Mouse (Mus musculus): ENCODE results near the gene Hist1h2af. TPM values are rescaled to one million over a fixed set of nuclear protein-coding genes. Genes with fewer than 3 reads are reported as not detected.

Gene Hist1h2af
- total RNA-seq, 2 experiments from 2014 or later = 7.7 to 11.5 TPM

GRCm38 (mm10) chr13:23510127-23510526 is 23.6 kb upstream of the Hist1h2af start:
- DNase-seq = no peak
- intact Hi-C loops (cut with DNase I) = no loop called here

GRCm38 (mm10) chr13:23513517-23513916 is 20.2 kb upstream of the Hist1h2af start:
- intact Hi-C loops (cut with DNase I) = no loop called here
- no peak for DNase-seq

DNA sequence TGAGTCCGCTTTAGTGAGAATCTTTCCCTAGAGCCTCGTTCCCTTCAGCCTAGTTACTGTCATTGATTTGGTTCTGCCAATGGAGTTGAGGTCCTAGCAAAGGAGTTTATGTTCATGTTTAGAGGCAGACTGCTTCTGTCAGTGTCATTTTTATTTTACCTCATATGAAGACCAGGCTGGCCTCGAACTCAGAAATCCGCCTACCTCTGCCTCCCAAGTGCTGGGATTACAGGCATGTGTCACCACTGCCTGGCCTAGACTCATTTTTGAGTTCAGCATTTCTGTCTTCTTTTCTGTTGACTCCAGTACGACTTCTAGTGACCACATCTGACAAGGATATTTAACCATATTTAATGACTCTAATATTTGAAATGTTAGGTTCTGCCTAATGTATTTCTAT is 18.4 kb upstream of the Hist1h2af start:
- intact Hi-C loops (cut with DNase I) = loop anchor here (5.0 kb wide), 1 partner anchor 1488 kb away; no protein-coding TSS in a partner anchor
- DNase-seq = no peak

- intact Hi-C loops (cut with DNase I) = loop anchor here (5.0 kb wide), 1 partner anchor 1489 kb away; no protein-coding TSS in a partner anchor
- DNase-seq = no peak
Measured at GRCm38 (mm10) chr13:23515826-23516620, 17.7 kb upstream of the Hist1h2af start.

- intact Hi-C loops (cut with DNase I) = loop anchor here (5.0 kb wide), 1 partner anchor 1490 kb away; no protein-coding TSS in a partner anchor
- DNase-seq = peak; percentile 53 to 79
Measured at GRCm38 (mm10) chr13:23516822-23517602, 16.7 kb upstream of the Hist1h2af start.

DNA sequence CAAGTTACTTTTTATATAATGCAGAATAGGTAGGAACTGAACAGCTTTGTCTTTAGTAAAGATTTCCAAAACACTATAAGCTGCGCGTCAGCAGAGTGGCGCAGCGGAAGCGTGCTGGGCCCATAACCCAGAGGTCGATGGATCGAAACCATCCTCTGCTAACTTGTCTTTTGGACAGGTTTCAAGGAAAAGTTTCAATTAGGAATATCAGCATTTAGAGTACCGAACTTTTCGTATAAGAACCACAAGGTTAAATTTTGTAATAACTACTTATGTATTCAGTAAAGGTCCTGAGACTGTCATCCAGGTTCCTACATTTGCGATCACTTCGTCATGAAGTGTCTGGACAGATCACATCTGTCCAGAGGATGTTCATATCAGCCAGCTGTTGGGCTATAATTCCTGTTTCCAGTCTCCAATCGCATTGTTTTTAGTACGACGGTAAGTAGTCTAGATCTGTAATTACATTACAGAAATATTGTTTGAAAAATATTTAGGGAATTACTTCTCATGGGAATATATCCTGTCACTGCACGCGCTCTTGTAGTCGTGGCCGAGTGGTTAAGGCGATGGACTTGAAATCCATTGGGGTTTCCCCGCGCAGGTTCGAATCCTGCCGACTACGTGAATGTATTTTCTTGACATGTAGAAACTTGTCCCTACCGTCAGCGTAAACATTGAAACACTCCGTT is 16.0 kb upstream of the Hist1h2af start:
- DNase-seq = peak; percentile 68 to 87
- intact Hi-C loops (cut with DNase I) = loop anchor here (5.0 kb wide), 1 partner anchor 1490 kb away; no protein-coding TSS in a partner anchor

- intact Hi-C loops (cut with DNase I) = loop anchor here (5.0 kb wide), 1 partner anchor 1491 kb away; no protein-coding TSS in a partner anchor
- no peak for DNase-seq
Measured at GRCm38 (mm10) chr13:23518295-23518603, 15.5 kb upstream of the Hist1h2af start.

GRCm38 (mm10) chr13:23518885-23519284 is 14.8 kb upstream of the Hist1h2af start:
- intact Hi-C loops (cut with DNase I) = loop anchor here (1.0 to 5.0 kb wide), 2 partner anchors 87 to 1492 kb away; no protein-coding TSS in a partner anchor

DNA sequence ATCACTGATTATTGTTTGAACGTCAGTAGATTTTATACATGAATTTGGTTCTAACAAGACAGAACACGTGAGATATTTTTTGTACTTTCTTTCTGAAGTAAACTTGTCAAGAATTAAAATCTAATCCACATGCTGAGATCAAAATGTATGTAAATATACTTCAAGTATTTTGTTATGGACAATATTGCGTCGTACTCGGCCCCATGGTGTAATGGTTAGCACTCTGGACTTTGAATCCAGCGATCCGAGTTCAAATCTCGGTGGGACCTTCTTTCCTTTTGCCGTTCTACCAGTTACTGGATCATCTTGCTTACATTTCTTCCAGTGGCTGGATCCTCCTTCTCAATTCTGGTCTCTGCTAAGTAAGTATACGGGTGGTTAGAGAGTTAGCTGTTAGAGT is 14.3 kb upstream of the Hist1h2af start:
- peak; percentile 44 to 61 for DNase-seq
- intact Hi-C loops (cut with DNase I) = loop anchor here (1.0 to 5.0 kb wide), 2 partner anchors 87 to 1492 kb away; no protein-coding TSS in a partner anchor

More at GRCm38 (mm10) chr13:23518885-23519284, 14.8 kb upstream of the Hist1h2af start:
- DNase-seq = peak; percentile 46 to 59

DNA sequence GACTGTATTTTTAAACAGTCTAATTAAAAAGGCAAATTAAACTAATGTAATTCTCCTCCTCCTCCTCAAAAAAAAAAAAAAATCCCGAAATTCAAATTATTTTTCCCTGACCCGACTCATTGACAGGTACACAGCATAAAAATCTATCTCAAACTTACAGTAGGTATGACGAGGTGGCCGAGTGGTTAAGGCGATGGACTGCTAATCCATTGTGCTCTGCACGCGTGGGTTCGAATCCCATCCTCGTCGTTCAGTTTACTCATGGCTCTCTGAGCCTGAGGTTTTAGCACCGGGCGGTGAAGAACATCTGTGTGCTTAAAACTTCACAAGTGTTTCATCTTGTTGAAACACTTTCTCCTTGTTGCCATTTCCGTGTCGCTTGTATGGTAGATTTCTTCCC is 12.0 kb upstream of the Hist1h2af start:
- DNase-seq = peak; percentile 56 to 60
- intact Hi-C loops (cut with DNase I) = no loop called here

DNA sequence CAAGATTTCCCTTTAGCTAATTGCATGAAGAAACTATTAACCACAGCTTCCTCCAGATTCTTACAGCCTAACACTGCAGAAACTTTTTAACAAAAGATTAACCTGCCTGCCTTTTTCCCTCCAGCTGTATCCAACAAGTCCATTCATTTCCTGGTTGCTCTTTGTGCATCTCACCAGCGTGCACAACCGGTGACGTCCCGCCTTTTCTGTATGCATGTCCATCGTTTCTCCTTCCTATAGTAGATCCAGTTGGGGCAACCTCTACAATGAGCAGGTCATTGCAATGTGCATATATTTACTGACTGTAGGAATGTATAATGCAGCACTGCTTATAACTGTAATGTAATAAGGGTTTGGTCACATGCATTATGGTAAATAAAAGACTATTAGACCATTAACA is 9.7 kb upstream of the Hist1h2af start:
- no peak for DNase-seq
- intact Hi-C loops (cut with DNase I) = no loop called here

DNA sequence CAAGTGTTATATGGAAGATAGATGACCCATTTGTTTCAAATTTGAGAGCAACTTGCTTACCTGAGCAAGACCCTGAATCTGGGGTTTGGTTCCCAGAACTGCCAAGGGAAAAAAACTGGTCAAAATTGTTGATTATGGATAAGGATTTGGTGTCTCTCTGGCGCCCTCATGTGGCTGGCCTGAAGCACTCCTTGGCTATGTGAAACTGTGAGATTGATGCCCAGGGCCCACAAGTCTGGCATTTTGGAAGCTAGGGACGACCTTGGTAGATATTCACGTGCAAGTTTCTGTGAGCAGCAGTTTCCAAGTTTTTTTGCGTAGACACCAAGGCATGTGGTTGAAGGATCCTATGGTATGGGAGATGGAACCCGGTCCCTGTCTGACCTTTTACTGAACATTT is 9.1 kb upstream of the Hist1h2af start:
- intact Hi-C loops (cut with DNase I) = no loop called here
- DNase-seq = peak; percentile 41 to 55

GRCm38 (mm10) chr13:23525901-23526300 is 7.8 kb upstream of the Hist1h2af start:
- intact Hi-C loops (cut with DNase I) = no loop called here
- DNase-seq = no peak

- intact Hi-C loops (cut with DNase I) = no loop called here
- peak; percentile 82 to 86 for DNase-seq
Measured at GRCm38 (mm10) chr13:23526312-23526711, 7.4 kb upstream of the Hist1h2af start.

DNA sequence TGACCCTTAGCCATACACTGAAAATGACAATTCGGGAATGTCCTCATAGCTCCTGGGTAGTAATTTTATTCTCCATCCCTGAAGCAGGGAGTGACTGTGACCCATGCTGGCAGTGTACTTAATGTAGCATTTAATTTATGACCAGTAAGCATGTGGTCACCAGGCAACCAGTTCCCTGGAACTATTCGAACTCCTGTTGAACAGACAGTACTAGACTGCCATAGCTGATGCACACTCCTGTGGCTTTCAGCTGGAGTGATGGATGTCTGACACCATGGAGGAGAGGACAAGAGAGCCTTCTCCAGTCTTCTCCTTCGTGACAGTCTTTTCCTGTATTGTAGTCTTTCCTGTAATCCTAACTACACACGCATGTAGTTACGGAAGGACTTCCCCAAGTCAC is 4.7 kb upstream of the Hist1h2af start:
- intact Hi-C loops (cut with DNase I) = no loop called here
- no peak for DNase-seq

GRCm38 (mm10) chr13:23529480-23530165 is 4.1 kb upstream of the Hist1h2af start:
- DNase-seq = no peak

GRCm38 (mm10) chr13:23530181-23530900 is 3.4 kb upstream of the Hist1h2af start:
- intact Hi-C loops (cut with DNase I) = no loop called here
- DNase-seq = peak in 1 of 2 experiments; percentile 65

More at GRCm38 (mm10) chr13:23529480-23530165, 4.1 kb upstream of the Hist1h2af start:
- intact Hi-C loops (cut with DNase I) = no loop called here

- DNase-seq = peak; percentile 88
- intact Hi-C loops (cut with DNase I) = no loop called here
Measured at GRCm38 (mm10) chr13:23530901-23531875, 2.5 kb upstream of the Hist1h2af start, which contains the start of gene Hist1h4h. Gene Hist1h4h (plus strand): TSS chr13:23531050.
